Mouse (Mus musculus): Measurements from ENCODE around the gene Myo18a. TPM values are rescaled to one million over a fixed set of nuclear protein-coding genes. Genes with fewer than 3 reads are reported as not detected.

The Myo18a gene
- polyA plus RNA-seq, 1 experiment from 2014 or later: 54.4 TPM

- no peaks in the 10 kb centered on the region for H3K36me3 ChIP-seq
- WGBS: 85% methylated on average over 4 of the region's 4 CpGs
- no peak overlapping the region for H3K4me2 ChIP-seq (replicated peaks)
- no peak overlapping the region for H3K9ac ChIP-seq (replicated peaks)
- peaks cover 65% of the 10 kb centered on the region for H3K4me1 ChIP-seq (replicated peaks)
- H3K27ac ChIP-seq: no peak overlapping the region
- no peak for ATAC-seq
- H3K27me3 ChIP-seq: peaks cover 9% of the 10 kb centered on the region
- no peak overlapping the region for H3K4me3 ChIP-seq (replicated peaks)
- no peaks in the 10 kb centered on the region for H3K9me3 ChIP-seq
Observed at GRCm38 (mm10) chr11:77908468-77908867, 145.4 kb downstream of the Myo18a start.

GRCm38 (mm10) chr11:77909376-77909775, 146.3 kb downstream of the Myo18a start:
- Histone ChIP-seq H3K4me3 (replicated peaks) (no peak overlapping the region), H3K27ac (peak overlapping the region; percentile 76), H3K4me1 (replicated peaks) (peaks cover 66% of the 10 kb centered on the region), H3K9ac (replicated peaks) (no peak overlapping the region), H3K36me3 (no peaks in the 10 kb centered on the region), H3K4me2 (replicated peaks) (peak overlapping the region; percentile 15; the same call in 1 of the 2 replicates), H3K27me3 (peaks cover 18% of the 10 kb centered on the region), H3K9me3 (no peaks in the 10 kb centered on the region)
- ATAC-seq: peak; percentile 48; the same call in 1 of the 2 replicates
- WGBS: 32% methylated on average over 5 of the region's 5 CpGs

- Histone ChIP-seq H3K4me1 (replicated peaks) (peaks cover 66% of the 10 kb centered on the region), H3K36me3 (no peaks in the 10 kb centered on the region), H3K27ac (peak overlapping the region; percentile 76), H3K9me3 (no peaks in the 10 kb centered on the region), H3K27me3 (peaks cover 21% of the 10 kb centered on the region), H3K9ac (replicated peaks) (no peak overlapping the region), H3K4me2 (replicated peaks) (0 out of 2 replicates have a peak overlapping the region, but pooled peaks have one; percentile 15), H3K4me3 (replicated peaks) (no peak overlapping the region)
- ATAC-seq: no peak
- WGBS: 27% methylated on average over 6 of the region's 6 CpGs
Observed at GRCm38 (mm10) chr11:77909776-77910175, 146.7 kb downstream of the Myo18a start.

- Histone ChIP-seq H3K36me3 (no peaks in the 10 kb centered on the region), H3K4me2 (replicated peaks) (no peak overlapping the region), H3K27me3 (peaks cover 41% of the 10 kb centered on the region), H3K4me3 (replicated peaks) (no peak overlapping the region), H3K9me3 (no peaks in the 10 kb centered on the region), H3K4me1 (replicated peaks) (peaks cover 66% of the 10 kb centered on the region), H3K9ac (replicated peaks) (no peak overlapping the region), H3K27ac (no peak overlapping the region)
- WGBS: 52% methylated on average over 6 of the region's 6 CpGs
- ATAC-seq: no peak
Observed at GRCm38 (mm10) chr11:77913505-77913904, 150.5 kb downstream of the Myo18a start.

GRCm38 (mm10) chr11:77914598-77915260, 151.7 kb downstream of the Myo18a start:
- H3K9ac ChIP-seq (replicated peaks): peak overlapping the region; percentile 36; the same call in 1 of the 2 replicates
- peaks cover 58% of the 10 kb centered on the region for H3K4me1 ChIP-seq (replicated peaks)
- WGBS: 4% methylated on average over 32 of the region's 32 CpGs
- H3K36me3 ChIP-seq: no peaks in the 10 kb centered on the region
- H3K4me3 ChIP-seq (replicated peaks): peak overlapping the region; percentile 13; the same call in 1 of the 2 replicates
- ATAC-seq: peak; percentile 56; the same call in 1 of the 2 replicates
- H3K9me3 ChIP-seq: no peaks in the 10 kb centered on the region
- H3K27ac ChIP-seq: peak overlapping the region; percentile 75
- H3K27me3 ChIP-seq: peaks cover 41% of the 10 kb centered on the region
- peak overlapping the region; percentile 44 for H3K4me2 ChIP-seq (replicated peaks)

Other genes starting within 250 kb of the Myo18a start
- gene Abhd15, start 248.1 kb upstream of the Myo18a start, polyA plus RNA-seq (2015; fragmentation: Nextera tagmentation; extraction: Ambion mirVana): 2.4 and 2.6 TPM in 2 replicates
- 16.2 and 16.3 TPM in 2 replicates for gene Trp53i13, start 247.3 kb upstream of the Myo18a start, polyA plus RNA-seq (2015; fragmentation: Nextera tagmentation; extraction: Ambion mirVana)
- 0.12 and 0.14 TPM in 2 replicates for gene Gm10392, start 244.0 kb upstream of the Myo18a start, polyA plus RNA-seq (2015; fragmentation: Nextera tagmentation; extraction: Ambion mirVana)
- 23.9 and 27.1 TPM in 2 replicates for gene Taok1, start 155.4 kb upstream of the Myo18a start, polyA plus RNA-seq (2015; fragmentation: Nextera tagmentation; extraction: Ambion mirVana)
- 3.8 and 4.9 TPM in 2 replicates for gene Nufip2, start 77.1 kb upstream of the Myo18a start, polyA plus RNA-seq (2015; fragmentation: Nextera tagmentation; extraction: Ambion mirVana)
- 1.2 and 1.4 TPM in 2 replicates for gene Cryba1, start 38.0 kb upstream of the Myo18a start, polyA plus RNA-seq (2015; fragmentation: Nextera tagmentation; extraction: Ambion mirVana)
- 2.9 and 3.4 TPM in 2 replicates for gene Gm10277, start 24.5 kb downstream of the Myo18a start, polyA plus RNA-seq (2015; fragmentation: Nextera tagmentation; extraction: Ambion mirVana)
- 8.6 and 11.0 TPM in 2 replicates for gene Pipox, start 130.8 kb downstream of the Myo18a start, polyA plus RNA-seq (2015; fragmentation: Nextera tagmentation; extraction: Ambion mirVana)
- 118 TPM in 2 replicates for gene Sez6, start 167.6 kb downstream of the Myo18a start, polyA plus RNA-seq (2015; fragmentation: Nextera tagmentation; extraction: Ambion mirVana)
- gene Phf12, start 219.5 kb downstream of the Myo18a start, polyA plus RNA-seq (2015; fragmentation: Nextera tagmentation; extraction: Ambion mirVana): 22.7 and 22.8 TPM in 2 replicates